Mouse (Mus musculus): ENCODE results near the gene Apoc4. TPM values are rescaled to one million over a fixed set of nuclear protein-coding genes. Genes with fewer than 3 reads are reported as not detected.

The Apoc4 gene
- total RNA-seq, 2 experiments from 2014 or later: not detected

DNA sequence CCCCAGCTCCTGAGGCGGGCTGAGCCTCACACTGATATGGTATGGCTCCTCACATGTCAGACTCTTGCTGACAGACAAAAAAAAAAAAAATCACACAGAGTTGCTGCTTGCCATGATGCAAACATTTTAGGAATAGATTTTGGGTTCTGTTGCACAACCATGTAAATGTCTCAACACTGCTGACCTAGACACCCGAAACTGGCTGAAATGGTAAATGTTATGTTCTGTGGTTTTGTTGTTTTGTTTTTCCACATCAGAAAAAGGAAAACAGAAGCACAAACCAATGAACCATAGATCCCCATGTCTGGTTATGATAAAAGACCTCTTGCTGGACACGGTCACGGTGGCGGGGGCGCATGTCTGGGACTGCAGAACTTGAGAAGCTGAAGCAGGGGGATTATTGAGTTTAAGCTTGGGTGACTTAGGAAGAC lies 2.5 kb upstream of the Apoc4 start:
- intact Hi-C loops (cut with DNase I; ENCODE audit: low total_unique reads): no loop called here
- no peak for DNase-seq

DNA sequence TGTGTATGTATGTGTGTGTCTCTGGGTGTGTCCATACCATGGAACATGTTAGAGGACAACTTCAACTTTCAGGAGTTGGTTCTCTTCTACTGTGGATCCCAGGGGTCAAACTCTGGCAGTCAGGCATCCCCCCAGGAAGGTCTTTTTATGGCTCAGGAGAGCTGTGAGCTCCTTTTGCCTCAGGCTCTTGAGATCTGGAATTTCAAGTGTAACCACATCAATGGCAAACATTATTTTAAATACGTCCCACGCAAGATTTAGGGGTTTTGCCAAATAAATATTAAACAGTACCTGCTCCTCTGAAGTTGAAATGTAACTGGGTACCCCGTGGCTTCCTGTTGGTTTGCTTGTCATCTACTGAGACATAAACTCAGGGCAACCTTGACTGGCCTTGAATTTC lies 1.7 kb upstream of the Apoc4 start:
- no peak for DNase-seq
- intact Hi-C loops (cut with DNase I; ENCODE audit: low total_unique reads): no loop called here

- no peak for DNase-seq
- intact Hi-C loops (cut with DNase I; ENCODE audit: low total_unique reads): no loop called here
Observed at GRCm38 (mm10) chr7:19680702-19681101, 577 bp downstream of the Apoc4 start.

DNA sequence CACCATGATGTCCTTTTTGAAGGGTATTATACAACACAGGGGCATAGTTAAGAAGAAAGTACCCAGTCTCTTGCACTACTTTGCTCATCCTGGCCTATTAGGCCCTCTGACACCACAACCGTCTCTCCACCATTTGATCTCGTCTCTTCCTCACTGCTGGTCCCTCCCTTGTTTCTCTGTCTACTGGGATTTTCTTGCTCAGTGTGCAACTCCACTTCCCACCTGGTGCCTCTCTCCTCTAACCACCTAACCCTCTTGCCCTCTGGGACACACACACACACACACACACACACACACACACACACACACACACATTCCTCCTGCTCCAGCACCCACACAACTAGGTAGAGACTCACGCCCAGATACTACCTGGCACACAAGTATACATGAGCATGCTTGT lies 2.4 kb downstream of the Apoc4 start:
- intact Hi-C loops (cut with DNase I; ENCODE audit: low total_unique reads): no loop called here
- no peak for DNase-seq

- intact Hi-C loops (cut with DNase I; ENCODE audit: low total_unique reads): no loop called here
- no peak for DNase-seq
Observed at GRCm38 (mm10) chr7:19677872-19678271, 3.4 kb downstream of the Apoc4 start, which contains the start of gene Apoc2. Apoc2 (minus strand) TSS chr7:19677941.

GRCm38 (mm10) chr7:19676662-19677061 lies 4.6 kb downstream of the Apoc4 start:
- intact Hi-C loops (cut with DNase I; ENCODE audit: low total_unique reads): no loop called here
- no peak for DNase-seq

DNA sequence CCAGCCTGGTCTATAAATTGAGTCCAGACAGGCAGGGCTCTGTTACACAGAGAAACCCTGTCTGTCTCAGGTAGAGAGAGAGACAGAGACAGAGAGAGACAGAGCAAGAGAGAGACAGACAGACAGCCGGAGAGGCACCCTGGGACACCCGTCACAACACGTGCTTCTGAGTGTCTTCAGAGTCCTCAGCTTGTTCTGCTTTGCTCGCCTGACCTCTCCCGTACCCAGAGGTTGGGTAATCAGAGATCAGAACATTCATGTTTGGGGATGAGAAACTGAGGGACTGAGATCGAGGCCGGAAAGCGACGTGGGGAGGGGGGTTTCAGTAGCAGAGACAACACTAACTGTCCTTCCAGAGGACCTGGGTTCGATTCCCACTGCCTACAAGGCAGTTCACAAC lies 5.5 kb downstream of the Apoc4 start:
- no peak for DNase-seq
- intact Hi-C loops (cut with DNase I; ENCODE audit: low total_unique reads): no loop called here

- intact Hi-C loops (cut with DNase I; ENCODE audit: low total_unique reads): no loop called here
- DNase-seq: no peak
Observed at GRCm38 (mm10) chr7:19673083-19673699, 8.1 kb downstream of the Apoc4 start.

GRCm38 (mm10) chr7:19671511-19671910 lies 9.8 kb downstream of the Apoc4 start:
- intact Hi-C loops (cut with DNase I; ENCODE audit: low total_unique reads): no loop called here
- DNase-seq: no peak

DNA sequence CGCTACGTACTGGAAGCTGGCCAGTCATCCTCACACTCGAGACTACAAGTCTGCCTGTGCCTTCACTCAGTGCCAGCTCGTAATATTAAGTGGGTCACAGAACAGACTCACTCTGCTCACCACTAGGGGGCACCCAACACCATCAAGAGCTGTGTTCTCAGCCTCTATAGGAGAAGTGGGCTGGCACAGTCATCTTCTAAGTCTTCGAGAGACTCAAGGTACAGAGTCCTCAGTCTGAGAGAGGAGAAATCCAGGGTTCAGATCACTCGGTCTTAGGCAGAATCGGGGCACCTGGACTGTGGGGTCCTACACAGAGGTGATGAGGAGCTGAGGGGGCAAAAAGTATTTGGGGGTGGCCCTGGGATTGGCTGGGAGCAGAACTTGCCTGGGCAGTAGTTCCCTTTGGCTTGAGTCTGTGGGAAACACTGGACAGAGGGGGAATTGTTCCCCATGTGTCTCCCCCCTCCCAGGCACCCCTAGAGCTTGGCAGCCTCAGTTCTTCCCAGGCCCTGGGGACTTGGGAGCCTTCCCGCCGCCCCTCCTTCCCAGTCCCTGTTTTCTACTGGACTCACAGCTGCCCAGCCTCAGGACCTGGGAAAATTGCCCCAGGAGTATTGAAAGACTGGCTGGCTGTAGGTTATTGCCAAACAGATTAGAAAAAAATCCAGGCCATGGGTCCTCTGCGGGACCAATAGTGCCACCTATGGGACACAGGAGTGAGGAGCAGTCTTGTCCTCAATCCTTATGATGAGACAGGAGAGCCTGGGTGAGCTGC lies 12.1 kb downstream of the Apoc4 start:
- intact Hi-C loops (cut with DNase I; ENCODE audit: low total_unique reads): loop anchor here (2.0 kb wide), 1 partner anchor 34 kb away; no protein-coding TSS in a partner anchor
- DNase-seq: peak; percentile 91

GRCm38 (mm10) chr7:19667434-19667833 lies 13.8 kb downstream of the Apoc4 start:
- intact Hi-C loops (cut with DNase I; ENCODE audit: low total_unique reads): no loop called here
- no peak for DNase-seq

DNA sequence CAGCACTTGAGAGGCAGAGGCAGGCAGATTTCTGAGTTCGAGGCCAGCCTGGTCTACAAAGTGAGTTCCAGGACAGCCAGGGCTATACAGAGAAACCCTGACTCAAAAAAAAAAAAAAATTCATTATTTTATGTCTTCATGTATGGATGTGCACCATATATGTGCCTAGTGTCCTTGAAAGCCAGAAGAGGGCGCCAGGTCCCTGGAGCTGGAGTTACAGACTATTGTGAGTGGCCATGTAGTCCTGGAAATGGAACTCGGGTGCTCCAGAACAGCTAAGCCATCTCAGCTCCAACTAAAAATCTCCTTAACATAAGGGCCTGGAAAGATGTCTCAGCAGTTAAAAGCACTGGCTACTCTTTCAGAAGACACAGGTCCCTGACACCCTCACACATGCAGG lies 14.5 kb downstream of the Apoc4 start:
- DNase-seq: no peak
- intact Hi-C loops (cut with DNase I; ENCODE audit: low total_unique reads): no loop called here

- intact Hi-C loops (cut with DNase I; ENCODE audit: low total_unique reads): no loop called here
- peak; percentile 97 for DNase-seq
Observed at GRCm38 (mm10) chr7:19664955-19665841, 16.1 kb downstream of the Apoc4 start, which contains the start of gene Clptm1. Clptm1 (minus strand) TSS chr7:19665033.

DNA sequence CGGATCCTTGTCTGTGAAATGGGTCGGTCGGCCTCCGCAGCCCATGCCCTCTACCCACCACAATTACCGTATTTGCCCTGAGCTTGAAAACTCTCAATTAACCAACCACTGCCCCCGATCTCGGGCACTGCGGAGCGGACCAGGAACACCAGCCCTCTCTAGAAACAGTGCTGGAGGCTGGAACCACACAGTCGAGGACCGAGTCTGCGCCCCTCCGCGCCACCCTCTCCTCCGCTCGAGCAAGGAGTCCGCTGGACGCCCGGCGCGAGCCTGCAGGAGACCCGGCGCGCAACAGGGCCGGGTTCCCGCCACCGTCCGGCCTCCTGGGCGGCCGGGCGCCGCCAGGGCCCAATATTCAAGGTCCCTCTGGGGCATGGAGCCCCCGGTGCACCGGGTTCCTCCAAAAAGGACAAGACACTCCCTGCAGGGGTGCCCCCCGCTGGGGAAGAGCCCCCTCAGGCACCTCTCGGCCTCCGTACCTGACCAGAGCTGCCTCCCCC lies 16.8 kb downstream of the Apoc4 start:
- DNase-seq: no peak
- intact Hi-C loops (cut with DNase I; ENCODE audit: low total_unique reads): no loop called here

GRCm38 (mm10) chr7:19663940-19664339 lies 17.3 kb downstream of the Apoc4 start:
- intact Hi-C loops (cut with DNase I; ENCODE audit: low total_unique reads): no loop called here
- no peak for DNase-seq

- intact Hi-C loops (cut with DNase I; ENCODE audit: low total_unique reads): no loop called here
- DNase-seq: no peak
Observed at GRCm38 (mm10) chr7:19652614-19653013, 28.7 kb downstream of the Apoc4 start.

DNA sequence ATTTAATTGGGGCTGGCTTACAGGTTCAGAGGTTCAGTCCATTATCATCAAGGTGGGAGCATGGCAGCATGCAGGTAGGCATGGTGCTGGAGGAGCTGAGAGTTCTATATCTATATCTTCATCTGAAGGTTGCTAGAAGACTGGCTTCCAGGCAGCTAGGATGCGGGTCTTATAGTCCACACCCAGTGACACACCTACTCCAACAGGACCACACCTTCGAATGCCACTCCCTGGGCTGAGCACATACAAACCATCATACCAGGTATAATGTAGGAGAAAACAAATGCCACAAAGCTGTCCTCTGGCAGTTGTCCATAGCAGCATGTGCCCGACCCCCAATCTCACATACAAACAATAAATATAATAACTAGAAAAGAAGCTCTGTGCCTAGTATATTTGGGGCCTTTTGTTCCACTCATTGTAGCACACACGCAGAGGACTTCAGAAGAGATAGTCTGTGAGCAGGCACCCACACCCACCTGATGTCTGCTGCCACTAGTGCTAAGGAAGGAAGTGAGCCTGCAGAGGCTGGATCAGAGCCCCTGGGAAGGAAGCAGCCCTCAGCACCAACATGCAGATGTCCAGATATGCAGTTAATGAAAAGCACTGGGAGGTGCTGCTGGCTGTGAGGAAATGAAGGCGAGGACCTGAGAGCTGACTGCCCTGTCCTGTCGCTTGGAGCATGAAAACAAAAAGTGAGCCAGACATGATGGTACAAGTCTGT lies 30.1 kb downstream of the Apoc4 start:
- intact Hi-C loops (cut with DNase I; ENCODE audit: low total_unique reads): no loop called here
- DNase-seq: no peak

DNA sequence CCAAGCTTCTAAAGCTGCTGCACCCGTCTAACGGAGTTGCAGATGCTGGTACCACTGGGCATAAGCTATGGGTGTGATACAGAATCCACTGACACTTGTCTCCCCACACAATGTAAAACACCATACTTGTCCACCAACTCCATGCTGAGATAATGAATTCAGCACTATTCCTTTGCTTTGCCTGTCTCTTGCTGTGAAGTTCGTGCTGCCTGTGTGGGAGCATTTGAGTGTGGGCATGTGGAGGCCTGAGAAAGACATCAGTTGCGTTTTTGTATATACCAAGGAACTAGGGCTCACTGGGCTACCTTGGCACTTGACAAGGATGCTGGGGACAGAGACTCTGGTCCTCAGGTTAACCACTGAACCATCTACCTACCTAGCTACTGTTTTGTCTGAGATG lies 40.1 kb downstream of the Apoc4 start:
- intact Hi-C loops (cut with DNase I; ENCODE audit: low total_unique reads): no loop called here
- no peak for DNase-seq

- intact Hi-C loops (cut with DNase I; ENCODE audit: low total_unique reads): no loop called here
- no peak for DNase-seq
Observed at GRCm38 (mm10) chr7:19635074-19635827, 46.0 kb downstream of the Apoc4 start.

Data from gastrocnemius, postnatal 14 days (tissue).